Mouse (Mus musculus) kidney, postnatal 0 days (tissue): ENCODE results near the gene Zdhhc6. TPM values are rescaled to one million over a fixed set of nuclear protein-coding genes. Genes with fewer than 3 reads are reported as not detected.

Experiments
- ATAC-seq: fragments of 200-750 bp; cut with Nextera tagmentation; replicated peaks from 2 replicates; pipeline ENCODE4 v1.8.0; 2017; ENCODE audit warnings: low read depth, moderate number of reproducible peaks, moderate TSS enrichment, moderate library complexity; ENCODE audit not compliant: low FRiP score
- DNase-seq: peaks from one replicate; pipeline ENCODE4 v3.0.0-alpha.2; 2016; ENCODE audit warnings: low spot score
- H3K27ac ChIP-seq: fragments of 300-500 bp; sonication (generic); 2 replicates; pipeline ENCODE4 v1.5.1; 2014; ENCODE audit warnings: mild to moderate bottlenecking
- H3K27me3 ChIP-seq: fragments of 300-500 bp; sonication (generic); 2 replicates; pipeline ENCODE4 v1.6.1; 2014; ENCODE audit warnings: low read length, mixed read lengths; ENCODE audit not compliant: insufficient read depth
- H3K36me3 ChIP-seq: fragments of 300-500 bp; sonication (generic); 2 replicates; pipeline ENCODE4 v1.6.1; 2014; ENCODE audit warnings: low read length, mixed read lengths; ENCODE audit not compliant: insufficient read depth
- H3K4me1 ChIP-seq: fragments of 300-500 bp; sonication (generic); replicated peaks from 2 replicates; pipeline ENCODE4 v1.6.1; 2014; ENCODE audit warnings: antibody characterized with exemption, low read length, mixed read lengths; ENCODE audit not compliant: insufficient read depth
- H3K4me2 ChIP-seq: fragments of 300-500 bp; sonication (generic); 2 replicates; pipeline ENCODE4 v1.6.1; 2014; ENCODE audit warnings: mild to moderate bottlenecking, low read length, moderate library complexity, mixed read lengths
- H3K4me3 ChIP-seq: fragments of 300-500 bp; sonication (generic); replicated peaks from 2 replicates; pipeline ENCODE4 v1.5.1; 2014; ENCODE audit warnings: low read depth, low read length
- H3K9ac ChIP-seq: fragments of 300-500 bp; sonication (generic); 2 replicates; pipeline ENCODE4 v1.6.1; 2014; ENCODE audit warnings: low read depth, low read length
- H3K9me3 ChIP-seq: fragments of 300-500 bp; sonication (generic); replicated peaks from 2 replicates; pipeline ENCODE4 v1.6.1; 2016; ENCODE audit warnings: low read length, inconsistent platforms, mixed read lengths
- CTCF ChIP-seq: IDR thresholded peaks from 2 replicates; pipeline ENCODE4 v1.5.1; 2016; ENCODE audit warnings: antibody characterized with exemption, low read depth, mild to moderate bottlenecking, moderate library complexity
- WGBS: fragments of 180-500 bp; shearing (Covaris S2); extraction: QIAGEN DNeasy Blood & Tissue Kit; methylation state at CpG from one replicate; pipeline ENCODE4 v1.1.7; 2014; 5-methylcytosine and 5-hydroxymethylcytosine counted together
- polyA plus RNA-seq: library from polyadenylated mRNA; unstranded; fragments of >200 nt; fragmentation: Nextera tagmentation; extraction: Ambion mirVana; gene quantifications from 2 replicates; pipeline ENCODE4 v1.2.1, GENCODE M21; 2015

The Zdhhc6 gene
- polyA plus RNA-seq, 1 experiment from 2014 or later = 79.9 TPM

DNA sequence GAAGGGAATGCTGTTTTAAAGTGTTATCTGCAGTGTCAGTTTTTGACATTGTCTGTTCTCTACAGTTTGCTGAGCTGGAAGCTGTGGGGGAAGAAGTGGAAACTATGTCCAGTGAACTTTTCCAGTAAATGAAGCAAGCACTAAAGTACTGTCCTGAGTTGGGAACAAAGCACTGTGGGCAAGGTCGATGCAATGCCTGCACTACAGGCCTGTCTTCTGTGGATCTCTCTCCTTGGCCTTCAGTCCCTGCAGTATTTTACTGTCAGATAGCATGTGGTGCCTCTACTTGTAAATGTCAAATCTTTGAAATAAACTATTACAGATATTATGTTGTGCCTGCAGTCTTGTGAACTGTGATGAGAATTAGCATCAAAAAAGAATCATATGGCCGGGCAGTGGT, 19.5 kb downstream of the Zdhhc6 start:
- Histone ChIP-seq H3K27ac (no peak overlapping the region), H3K9me3 (no peaks in the 10 kb centered on the region), H3K27me3 (no peaks in the 10 kb centered on the region), H3K36me3 (peaks cover 31% of the 10 kb centered on the region), H3K4me1 (no peaks in the 10 kb centered on the region), H3K4me2 (no peak overlapping the region), H3K9ac (no peak overlapping the region), H3K4me3 (no peak overlapping the region)
- TF ChIP-seq CTCF = no peak
- DNase-seq = no peak
- 94% methylated on average over 2 of the region's 2 CpGs for WGBS
- no peak for ATAC-seq

DNA sequence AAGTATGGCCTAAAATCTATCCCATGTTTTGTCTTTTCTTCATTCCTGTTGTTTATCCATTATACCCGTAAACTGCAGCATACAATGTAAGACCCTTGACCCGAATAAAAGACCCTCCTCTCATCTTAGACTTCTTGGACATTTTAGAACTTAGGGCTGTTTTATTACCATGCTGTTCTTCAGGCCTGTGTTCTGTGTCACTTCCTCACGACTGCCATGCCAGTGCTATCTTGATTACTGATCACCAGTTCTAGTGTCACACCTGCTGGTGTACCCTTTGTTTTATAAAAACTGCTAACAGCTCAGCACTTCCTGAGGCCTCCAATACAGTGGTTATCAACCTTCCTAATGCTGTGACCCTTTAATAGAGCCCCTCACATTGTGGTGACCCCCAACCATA, 20.3 kb downstream of the Zdhhc6 start:
- WGBS = 81% methylated on average over 3 of the region's 3 CpGs
- H3K9me3 ChIP-seq = no peaks in the 10 kb centered on the region
- H3K4me1 ChIP-seq = no peaks in the 10 kb centered on the region
- no peak overlapping the region for H3K4me2 ChIP-seq
- H3K27ac ChIP-seq = no peak overlapping the region
- no peak for ATAC-seq
- H3K4me3 ChIP-seq = no peak overlapping the region
- TF ChIP-seq CTCF = no peak
- no peaks in the 10 kb centered on the region for H3K27me3 ChIP-seq
- DNase-seq = no peak
- no peak overlapping the region for H3K9ac ChIP-seq
- peaks cover 24% of the 10 kb centered on the region; the same call in 1 of the 2 replicates for H3K36me3 ChIP-seq

GRCm38 (mm10) chr19:55295075-55295474, 20.8 kb downstream of the Zdhhc6 start:
- DNase-seq = no peak
- H3K27ac ChIP-seq = no peak overlapping the region
- no peaks in the 10 kb centered on the region for H3K9me3 ChIP-seq
- H3K9ac ChIP-seq = no peak overlapping the region
- H3K4me3 ChIP-seq = no peak overlapping the region
- no peak for TF ChIP-seq CTCF
- 87% methylated on average over 9 of the region's 9 CpGs for WGBS
- no peak overlapping the region for H3K4me2 ChIP-seq
- no peak for ATAC-seq
- no peaks in the 10 kb centered on the region for H3K27me3 ChIP-seq
- peaks cover 24% of the 10 kb centered on the region; the same call in 1 of the 2 replicates for H3K36me3 ChIP-seq
- no peaks in the 10 kb centered on the region for H3K4me1 ChIP-seq

DNA sequence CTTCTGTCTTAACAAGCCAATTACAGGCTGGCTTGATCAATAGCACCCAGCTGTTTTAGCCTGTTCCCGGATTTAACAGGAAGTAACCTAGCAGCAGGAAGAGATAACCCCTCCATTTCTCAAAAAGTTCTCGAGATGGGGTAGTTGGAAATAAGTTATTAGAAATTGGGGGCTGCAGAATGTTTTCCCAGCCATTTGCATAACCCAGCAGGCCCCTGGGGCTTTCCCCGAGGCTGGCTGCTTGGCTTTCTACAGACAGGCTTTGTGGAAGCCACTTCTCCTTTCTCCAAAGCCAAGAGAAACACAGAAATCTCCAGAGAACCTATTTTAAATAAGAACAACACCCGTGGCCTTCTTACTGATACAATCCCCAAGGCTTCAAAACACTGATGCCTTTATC, 22.7 kb downstream of the Zdhhc6 start:
- Histone ChIP-seq H3K4me1 (no peaks in the 10 kb centered on the region), H3K36me3 (peaks cover 31% of the 10 kb centered on the region), H3K4me3 (no peak overlapping the region), H3K9me3 (no peaks in the 10 kb centered on the region), H3K9ac (no peak overlapping the region), H3K4me2 (no peak overlapping the region), H3K27ac (no peak overlapping the region), H3K27me3 (no peaks in the 10 kb centered on the region)
- WGBS = 49% methylated on average over 4 of the region's 4 CpGs
- ATAC-seq (no peak), DNase-seq (no peak)
- TF ChIP-seq CTCF = no peak

DNA sequence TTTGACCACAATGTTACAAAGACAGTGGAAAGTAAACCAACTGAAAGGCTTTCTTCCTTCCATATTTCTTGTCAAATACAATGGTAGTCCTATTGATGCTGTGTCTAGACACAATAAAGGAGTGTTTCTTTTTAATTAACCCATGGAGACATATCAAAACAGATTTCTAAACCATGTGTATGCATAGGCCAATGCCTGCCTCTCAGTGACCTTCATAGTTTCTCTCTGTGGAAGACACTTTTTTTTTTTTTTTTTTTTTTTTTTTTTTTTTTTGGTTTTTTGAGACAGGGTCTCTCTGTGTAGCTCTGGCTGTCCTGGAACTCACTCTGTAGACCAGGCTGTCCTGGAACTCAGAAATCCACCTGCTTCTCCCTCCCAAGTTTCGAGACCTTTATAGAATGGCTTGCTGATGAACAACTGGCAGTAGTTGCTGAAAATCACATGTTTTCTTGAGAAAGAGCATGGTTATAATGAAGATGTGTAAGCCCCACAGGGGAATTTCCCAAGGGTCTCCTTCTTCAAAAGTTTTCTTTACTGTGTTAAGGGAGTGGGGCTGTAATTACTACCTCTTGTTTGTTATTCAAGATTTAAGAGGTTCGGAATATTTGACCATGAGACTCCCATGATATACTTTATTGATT, 23.5 kb downstream of the Zdhhc6 start:
- ATAC-seq = no peak
- H3K4me2 ChIP-seq = no peak overlapping the region
- TF ChIP-seq CTCF = no peak
- peaks cover 32% of the 10 kb centered on the region for H3K36me3 ChIP-seq
- no peaks in the 10 kb centered on the region for H3K4me1 ChIP-seq
- H3K9ac ChIP-seq = no peak overlapping the region
- no peak overlapping the region for H3K4me3 ChIP-seq
- H3K9me3 ChIP-seq = no peaks in the 10 kb centered on the region
- WGBS = 95% methylated on average over 2 of the region's 2 CpGs
- no peak overlapping the region for H3K27ac ChIP-seq
- H3K27me3 ChIP-seq = no peaks in the 10 kb centered on the region
- DNase-seq = no peak

DNA sequence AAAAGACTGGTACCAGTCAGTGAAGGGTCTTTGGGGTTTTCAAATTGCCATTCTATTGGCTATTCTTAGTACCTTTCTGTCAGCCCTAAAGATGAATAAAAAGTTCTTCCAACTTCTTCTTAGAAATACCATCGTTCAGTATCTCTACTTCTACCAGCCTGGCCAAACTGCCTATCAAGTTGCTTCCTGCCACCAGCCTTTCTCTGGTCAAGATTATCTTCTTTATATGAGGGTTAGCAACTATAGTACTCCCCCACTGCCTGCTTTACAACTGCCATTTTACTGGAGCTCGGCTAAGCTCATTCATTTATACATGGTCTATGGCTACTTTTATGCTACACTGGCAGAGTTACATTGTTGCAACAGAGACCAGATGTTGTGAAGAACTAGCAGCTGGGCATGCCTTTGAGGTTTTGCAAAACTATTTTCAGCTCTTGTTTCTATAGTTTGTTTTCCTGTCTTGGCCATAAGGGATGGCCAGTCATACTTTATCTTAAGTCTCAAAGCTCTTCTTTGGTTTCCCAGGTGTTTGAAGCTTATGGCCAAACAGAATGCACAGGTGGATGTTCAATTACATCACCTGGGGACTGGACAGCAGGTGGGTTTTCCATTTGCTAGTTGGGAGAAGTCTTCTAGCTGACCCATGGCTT, 25.1 kb downstream of the Zdhhc6 start:
- H3K4me1 ChIP-seq = no peaks in the 10 kb centered on the region

More for the DNA sequence above, 25.1 kb downstream of the Zdhhc6 start:
- H3K27me3 ChIP-seq = no peaks in the 10 kb centered on the region
- WGBS = 82% methylated on average over 2 of the region's 2 CpGs
- no peak overlapping the region for H3K4me2 ChIP-seq
- H3K9me3 ChIP-seq = no peaks in the 10 kb centered on the region
- no peak for TF ChIP-seq CTCF
- no peak for ATAC-seq
- H3K9ac ChIP-seq = no peak overlapping the region
- H3K27ac ChIP-seq = no peak overlapping the region
- H3K36me3 ChIP-seq = peaks cover 24% of the 10 kb centered on the region
- no peak for DNase-seq
- no peak overlapping the region for H3K4me3 ChIP-seq
